Mouse (Mus musculus) C2C12 (cell line): ENCODE measurements at regions not wholly inside any gene's neighbourhood (a gene's known extent, or its start where the extent isn't known, plus 50 kb on each side); places are given as distances from the start of the nearest gene placed in this dataset.

Experiments used
- CEBPB ChIP-seq: IDR thresholded peaks from one replicate; pipeline ENCODE4 v1.6.1; 2011; ENCODE audit warnings: low read depth, mild to moderate bottlenecking, control low read depth, moderate library complexity
- CTCF ChIP-seq: IDR thresholded peaks from one replicate; pipeline ENCODE4 v1.5.1; 2011; ENCODE audit not compliant: control insufficient read depth, insufficient read depth, insufficient read length
- MYOD1 ChIP-seq: IDR thresholded peaks from one replicate; pipeline ENCODE4 v1.6.1; 2011; ENCODE audit warnings: low read depth; ENCODE audit not compliant: control insufficient read depth, insufficient read length

- no peak for TF ChIP-seq CEBPB
- no peak for TF ChIP-seq CTCF
- TF ChIP-seq MYOD1, result no peak
Observed at GRCm38 (mm10) chr13:75460335-75460878, 246.2 kb upstream of the Ell2 start.
